ENCODE assay signal across 8 mouse cellular contexts in the genomic region with DNA sequence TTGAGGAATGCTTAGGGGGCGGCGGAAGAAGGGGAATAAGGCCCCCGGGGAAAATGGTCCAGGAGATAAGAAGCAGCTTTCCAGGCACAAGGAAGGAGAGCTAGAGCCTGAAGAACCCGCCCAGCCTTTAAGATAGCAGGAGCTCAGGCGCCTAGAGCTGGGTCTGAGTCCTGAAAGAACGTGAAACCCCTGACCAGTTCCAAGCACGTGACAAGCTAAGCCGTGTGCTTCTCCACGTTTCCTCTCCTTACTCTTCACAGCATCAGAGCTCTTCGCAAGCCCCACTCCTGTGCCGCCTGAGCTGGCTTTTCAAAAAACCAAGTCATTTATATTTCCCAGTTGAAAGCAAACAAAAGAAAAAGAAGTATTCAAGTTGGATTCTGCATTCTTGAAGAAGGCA. TPM values are rescaled to one million over a fixed set of nuclear protein-coding genes. Genes with fewer than 3 reads are reported as not detected.
A peak's percentile ranks its signal among the peaks of the same experiment; 100 is the strongest.
DNase-seq lines count a peak whose midpoint lies in the region; ATAC-seq and TF ChIP-seq lines count a peak whose summit lies in the region.

No protein-coding gene starts in this region.

- no peaks in the 10 kb centered on the region for H3K27me3 ChIP-seq in spleen, adult 2 months (ENCODE audit: control insufficient read depth, insufficient read depth, low read length)
- no peaks in the 10 kb centered on the region for H3K27me3 ChIP-seq in embryonic facial prominence, embryonic 15.5 days
- H3K27me3 ChIP-seq in hindbrain, embryonic 11.5 days (ENCODE audit: control insufficient read depth, insufficient read depth, low read length), result no peaks in the 10 kb centered on the region
- H3K27me3 ChIP-seq in liver, embryonic 14.5 days (ENCODE audit: control insufficient read depth, insufficient read depth, low read length), result peaks cover 4% of the 10 kb centered on the region

- WGBS in spleen, adult 2 months, result 49% methylated on average over 11 of the region's 11 CpGs
- 3% methylated on average over 11 of the region's 11 CpGs for WGBS in embryonic facial prominence, embryonic 15.5 days
- WGBS in hindbrain, embryonic 11.5 days, result 1% methylated on average over 11 of the region's 11 CpGs
- 10% methylated on average over 11 of the region's 11 CpGs for WGBS in liver, embryonic 14.5 days (ENCODE audit: insufficient replicate concordance)

- no peak overlapping the region for H3K27ac ChIP-seq in spleen, adult 2 months (ENCODE audit: insufficient read depth, low read length)
- H3K27ac ChIP-seq in embryonic facial prominence, embryonic 15.5 days (replicated peaks), result no peak overlapping the region
- no peak overlapping the region for H3K27ac ChIP-seq in hindbrain, embryonic 11.5 days (ENCODE audit: low read depth, low read length)
- H3K27ac ChIP-seq in liver, embryonic 14.5 days, result no peak overlapping the region

- H3K4me1 ChIP-seq in spleen, adult 2 months (ENCODE audit: control insufficient read depth, insufficient read depth, insufficient read length), result peaks cover 12% of the 10 kb centered on the region
- peaks cover 6% of the 10 kb centered on the region for H3K4me1 ChIP-seq in embryonic facial prominence, embryonic 15.5 days
- no peaks in the 10 kb centered on the region for H3K4me1 ChIP-seq in hindbrain, embryonic 11.5 days (replicated peaks; ENCODE audit: control insufficient read depth, insufficient read depth, low read length)
- peaks cover 0 to 7% of the 10 kb centered on the region in 2 experiments; a peak in 2 of 4 replicates for H3K4me1 ChIP-seq in liver, embryonic 14.5 days (replicated peaks; ENCODE audit: control insufficient read depth in 2 of 2, insufficient read depth in 2 of 2, low read length in 1 of 2)

- H3K36me3 ChIP-seq in spleen, adult 2 months (ENCODE audit: control insufficient read depth, insufficient read depth, low read length), result no peaks in the 10 kb centered on the region
- H3K36me3 ChIP-seq in embryonic facial prominence, embryonic 15.5 days, result peaks cover 5% of the 10 kb centered on the region; the same call in 1 of the 2 replicates
- H3K36me3 ChIP-seq in hindbrain, embryonic 11.5 days (ENCODE audit: control insufficient read depth, insufficient read depth, low read length), result no peaks in the 10 kb centered on the region
- no peaks in the 10 kb centered on the region for H3K36me3 ChIP-seq in liver, embryonic 14.5 days (replicated peaks; ENCODE audit: control insufficient read depth, insufficient read depth, low read depth)

- H3K4me3 ChIP-seq in spleen, adult 2 months (ENCODE audit: extremely low read depth, insufficient read depth, insufficient read length), result peak overlapping the region; percentile 12; the same call in 1 of the 2 replicates
- H3K4me3 ChIP-seq in embryonic facial prominence, embryonic 15.5 days (replicated peaks), result peak overlapping the region; percentile 80
- H3K4me3 ChIP-seq in hindbrain, embryonic 11.5 days (ENCODE audit: low read depth, low read length), result peak overlapping the region; percentile 73
- H3K4me3 ChIP-seq in liver, embryonic 14.5 days (ENCODE audit: insufficient read depth in 1 of 2, low read depth in 2 of 2, low read length in 2 of 2), result peak overlapping the region; percentile 29 to 64; a peak in 3 of 4 replicates

- peak overlapping the region; percentile 82 for H3K4me2 ChIP-seq in embryonic facial prominence, embryonic 15.5 days (replicated peaks)
- peak overlapping the region; percentile 51 for H3K4me2 ChIP-seq in hindbrain, embryonic 11.5 days (replicated peaks; ENCODE audit: low read depth, low read length)
- peak overlapping the region; percentile 71 for H3K4me2 ChIP-seq in liver, embryonic 14.5 days (ENCODE audit: low read depth)

- ATAC-seq in embryonic facial prominence, embryonic 15.5 days (ENCODE audit: insufficient number of reproducible peaks, low FRiP score, low TSS enrichment, low read depth), result no peak
- no peak for ATAC-seq in hindbrain, embryonic 11.5 days (ENCODE audit: low FRiP score)
- no peak for ATAC-seq in liver, embryonic 14.5 days (ENCODE audit: insufficient read depth)

- no peak for TF ChIP-seq EP300 in liver, embryonic 14.5 days (IDR thresholded peaks at IDR 0.05; ENCODE audit: low read depth)

- no peak for DNase-seq in spleen, adult 2 months (ENCODE audit: low read depth in 1 of 2, low spot score in 2 of 2)
- no peak for DNase-seq in spleen, adult 12 weeks (ENCODE audit: low spot score)
- peak; percentile 45 for DNase-seq in hindbrain, embryonic 11.5 days (ENCODE audit: low spot score)
- DNase-seq in liver, embryonic 14.5 days (ENCODE audit: low read depth in 3 of 3, low spot score in 3 of 3), result no peak
- DNase-seq in retina, postnatal 1 day, result peak; percentile 36
- DNase-seq in urinary bladder, adult 18-20 months (ENCODE audit: low spot score in 2 of 2), result no peak
- DNase-seq in spleen, postnatal 36 days (ENCODE audit: low spot score in 2 of 2), result no peak

- no peak for TF ChIP-seq CTCF in spleen, adult 2 months (IDR thresholded peaks at IDR 0.05; ENCODE audit: extremely low read depth, insufficient read depth, insufficient read length, insufficient replicate concordance)
- no peak for TF ChIP-seq CTCF in liver, embryonic 14.5 days (IDR thresholded peaks at IDR 0.05; ENCODE audit: low read depth)

- no peaks in the 10 kb centered on the region for H3K9me3 ChIP-seq in embryonic facial prominence, embryonic 15.5 days (replicated peaks)
- no peaks in the 10 kb centered on the region; the same call in 1 of the 2 replicates for H3K9me3 ChIP-seq in hindbrain, embryonic 11.5 days (ENCODE audit: control insufficient read depth, low read length)
- no peaks in the 10 kb centered on the region for H3K9me3 ChIP-seq in liver, embryonic 14.5 days (ENCODE audit: control insufficient read depth, low read length)

- no peak for TF ChIP-seq POLR2A in spleen, adult 2 months (IDR thresholded peaks at IDR 0.05; ENCODE audit: low read depth, low read length)

- H3K9ac ChIP-seq in embryonic facial prominence, embryonic 15.5 days, result no peak overlapping the region
- H3K9ac ChIP-seq in hindbrain, embryonic 11.5 days (ENCODE audit: low read depth, low read length), result peak overlapping the region; percentile 17; the same call in 1 of the 2 replicates
- peak overlapping the region; percentile 23; the same call in 1 of the 2 replicates for H3K9ac ChIP-seq in liver, embryonic 14.5 days (replicated peaks)

RNA-seq across cellular contexts. Expression of a gene that starts 1.1 kb away (rescaled TPM):
- polyA plus RNA-seq in spleen, adult 2 months (2012; rRNA removed), result 21.3 and 26.0 TPM in 2 replicates
- polyA plus RNA-seq in embryonic facial prominence, embryonic 15.5 days (2015; fragmentation: Nextera tagmentation; extraction: Ambion mirVana), result 23.1 and 27.0 TPM in 2 replicates
- 18.2 and 25.7 TPM in 2 replicates for polyA plus RNA-seq in hindbrain, embryonic 11.5 days (2014; fragmentation: Nextera tagmentation; extraction: Ambion mirVana)
- polyA plus RNA-seq in liver, embryonic 14.5 days (2012; rRNA removed), result 8.1 and 8.8 TPM in 2 replicates
- 10.4 and 11.7 TPM in 2 replicates for polyA plus RNA-seq in liver, embryonic 14.5 days (2014; fragmentation: Nextera tagmentation; extraction: Ambion mirVana)

RNA-seq across cellular contexts. Expression of a gene that starts 50.8 kb away (rescaled TPM):
- 15.4 and 17.3 TPM in 2 replicates for polyA plus RNA-seq in spleen, adult 2 months (2012; rRNA removed)
- polyA plus RNA-seq in embryonic facial prominence, embryonic 15.5 days (2015; fragmentation: Nextera tagmentation; extraction: Ambion mirVana), result 0.53 and 0.93 TPM in 2 replicates
- polyA plus RNA-seq in hindbrain, embryonic 11.5 days (2014; fragmentation: Nextera tagmentation; extraction: Ambion mirVana), result 0.33 and 0.79 TPM in 2 replicates
- 1.0 and 2.1 TPM in 2 replicates for polyA plus RNA-seq in liver, embryonic 14.5 days (2012; rRNA removed)
- 0.27 TPM in 1 of 2 replicates, not detected in the other for polyA plus RNA-seq in liver, embryonic 14.5 days (2014; fragmentation: Nextera tagmentation; extraction: Ambion mirVana)

RNA-seq across cellular contexts. Expression of a gene that starts 52.0 kb away (rescaled TPM):
- not detected in 2 replicates for polyA plus RNA-seq in spleen, adult 2 months (2012; rRNA removed)
- polyA plus RNA-seq in embryonic facial prominence, embryonic 15.5 days (2015; fragmentation: Nextera tagmentation; extraction: Ambion mirVana), result not detected in 2 replicates
- polyA plus RNA-seq in hindbrain, embryonic 11.5 days (2014; fragmentation: Nextera tagmentation; extraction: Ambion mirVana), result 0.28 TPM in 1 of 2 replicates, not detected in the other
- 0.06 TPM in 1 of 2 replicates, not detected in the other for polyA plus RNA-seq in liver, embryonic 14.5 days (2012; rRNA removed)
- 0.06 and 0.09 TPM in 2 replicates for polyA plus RNA-seq in liver, embryonic 14.5 days (2014; fragmentation: Nextera tagmentation; extraction: Ambion mirVana)

Comparison
In these comparisons a context has a peak if more than half of its experiments do, and no peak if none do; other contexts are left out.
1. DNase-seq: peak in hindbrain, embryonic 11.5 days (single experiment) and retina, postnatal 1 day (single experiment); none in spleen, adult 2 months (0 of 2), spleen, adult 12 weeks (single experiment), liver, embryonic 14.5 days (0 of 3), urinary bladder, adult 18-20 months (0 of 2) and spleen, postnatal 36 days (0 of 2).
2. H3K4me3 ChIP-seq: peak in every context shown above with its lines; median percentile 80 in embryonic facial prominence, embryonic 15.5 days; 73 in hindbrain, embryonic 11.5 days; 46 in liver, embryonic 14.5 days; 12 in spleen, adult 2 months.
3. Peak in every context shown above with its lines, with median percentiles within 50 percentile points of each other: H3K4me2 ChIP-seq.